Mouse (Mus musculus) heart, postnatal 0 days (tissue): ENCODE measurements at regions not wholly inside any gene's neighbourhood (a gene's known extent, or its start where the extent isn't known, plus 50 kb on each side); places are given as distances from the start of the nearest gene placed in this dataset.

ENCODE experiments used
- CTCF ChIP-seq: IDR thresholded peaks from 2 replicates; pipeline ENCODE4 v1.5.1; 2016; ENCODE audit warnings: antibody characterized with exemption, control low read depth, low read depth
- EP300 ChIP-seq: IDR thresholded peaks from 2 replicates; pipeline ENCODE4 v1.6.1; 2016; ENCODE audit warnings: antibody characterized with exemption, low read depth

- TF ChIP-seq CTCF: no peak
- no peak for TF ChIP-seq EP300
These were observed 367.3 kb upstream of the Runx1 start for GRCm38 (mm10) chr16:93193263-93193662.
